ENCODE assay signal across 15 mouse cellular contexts in genomic region chr19:35282775-35283447, GRCm38 (mm10).
"Had no signal": no experiment of that assay in that cellular context is flagged by ENCODE, and none has a peak within 500 bp of the region (broad histone marks: within the 10 kb centered on the region; RNA-seq: fewer than 3 reads in every experiment).

No protein-coding gene starts in this region.

- H3K9me3 ChIP-seq: limb, embryonic 13.5 days; neural tube, embryonic 15.5 days had no signal

- ATAC-seq: lung, postnatal 0 days had no signal

- H3K4me3 ChIP-seq: layer of hippocampus, adult 2 months; limb, embryonic 13.5 days; myocyte; neural tube, embryonic 15.5 days had no signal

- H3K4me2 ChIP-seq: limb, embryonic 13.5 days; midbrain, embryonic 11.5 days; neural tube, embryonic 15.5 days had no signal

- H3K36me3 ChIP-seq: limb, embryonic 13.5 days; neural tube, embryonic 15.5 days had no signal

- H3K27me3 ChIP-seq: limb, embryonic 13.5 days; neural tube, embryonic 15.5 days had no signal

- DNase-seq: kidney, adult 9 months; kidney, postnatal 36 days; left cerebral cortex, postnatal 4 days; lung, adult 18-20 months; lung, postnatal 4 days; thymus, adult 18-20 months; thymus, postnatal 14 days had no signal

- H3K9ac ChIP-seq: limb, embryonic 13.5 days; liver, embryonic 14.5 days; neural tube, embryonic 15.5 days had no signal

- H3K4me1 ChIP-seq: limb, embryonic 13.5 days had no signal

- H3K27ac ChIP-seq: kidney, postnatal 0 days; layer of hippocampus, adult 2 months; limb, embryonic 13.5 days; liver, embryonic 14.5 days; neural tube, embryonic 15.5 days had no signal
